Mouse (Mus musculus): ENCODE results near the gene Car15.
A peak's percentile ranks its signal among the peaks of the same experiment; 100 is the strongest.

Gene Car15

GRCm38 (mm10) chr16:17832821-17833220 lies 5.3 kb downstream of the Car15 start, which contains the start of gene B830017H08Rik:
B830017H08Rik (plus strand) TSS chr16:17833121.
- DNase-seq = no peak

- no peak for DNase-seq
Measured at GRCm38 (mm10) chr16:17831781-17832180, 6.4 kb downstream of the Car15 start.

- no peak for DNase-seq
Measured at GRCm38 (mm10) chr16:17830385-17831178, 7.6 kb downstream of the Car15 start.

- no peak for DNase-seq
Measured at GRCm38 (mm10) chr16:17828867-17829266, 9.3 kb downstream of the Car15 start.

GRCm38 (mm10) chr16:17828229-17828628 lies 9.9 kb downstream of the Car15 start:
- DNase-seq = no peak

GRCm38 (mm10) chr16:17826500-17826899 lies 11.7 kb downstream of the Car15 start:
- DNase-seq = no peak

- no peak for DNase-seq
Measured at GRCm38 (mm10) chr16:17816528-17816927, 21.6 kb downstream of the Car15 start.

GRCm38 (mm10) chr16:17815411-17816402 lies 22.5 kb downstream of the Car15 start:
- peak; percentile 63 for DNase-seq

- no peak for DNase-seq
Measured at GRCm38 (mm10) chr16:17813173-17813572, 25.0 kb downstream of the Car15 start.

- DNase-seq = no peak
Measured at GRCm38 (mm10) chr16:17812120-17812519, 26.0 kb downstream of the Car15 start.

GRCm38 (mm10) chr16:17809711-17810110 lies 28.5 kb downstream of the Car15 start:
- no peak for DNase-seq

GRCm38 (mm10) chr16:17809125-17809524 lies 29.0 kb downstream of the Car15 start:
- no peak for DNase-seq

GRCm38 (mm10) chr16:17807192-17808009 lies 30.8 kb downstream of the Car15 start:
- peak; percentile 91 for DNase-seq

- peak; percentile 71 for DNase-seq
Measured at GRCm38 (mm10) chr16:17806581-17807191, 31.5 kb downstream of the Car15 start.

- no peak for DNase-seq
Measured at GRCm38 (mm10) chr16:17804982-17805381, 33.2 kb downstream of the Car15 start.

GRCm38 (mm10) chr16:17804449-17804912 lies 33.7 kb downstream of the Car15 start:
- no peak for DNase-seq

GRCm38 (mm10) chr16:17803675-17804448 lies 34.3 kb downstream of the Car15 start:
- DNase-seq = no peak

GRCm38 (mm10) chr16:17802839-17803674 lies 35.1 kb downstream of the Car15 start:
- peak; percentile 69 for DNase-seq

GRCm38 (mm10) chr16:17802456-17802838 lies 35.7 kb downstream of the Car15 start:
- DNase-seq = no peak

- DNase-seq = no peak
Measured at GRCm38 (mm10) chr16:17801777-17802455, 36.2 kb downstream of the Car15 start.

Data from right cerebral cortex, postnatal 25 days (tissue).